Mouse (Mus musculus) frontal cortex, postnatal 14 days (tissue): ENCODE measurements around the gene Megf9.

Source experiments
- DNase-seq, 2 experiments: peaks; one replicate each; pipeline ENCODE4 v3.0.0; 2022; ENCODE audit warnings: low spot score in 2 of 2

Megf9 gene

DNA sequence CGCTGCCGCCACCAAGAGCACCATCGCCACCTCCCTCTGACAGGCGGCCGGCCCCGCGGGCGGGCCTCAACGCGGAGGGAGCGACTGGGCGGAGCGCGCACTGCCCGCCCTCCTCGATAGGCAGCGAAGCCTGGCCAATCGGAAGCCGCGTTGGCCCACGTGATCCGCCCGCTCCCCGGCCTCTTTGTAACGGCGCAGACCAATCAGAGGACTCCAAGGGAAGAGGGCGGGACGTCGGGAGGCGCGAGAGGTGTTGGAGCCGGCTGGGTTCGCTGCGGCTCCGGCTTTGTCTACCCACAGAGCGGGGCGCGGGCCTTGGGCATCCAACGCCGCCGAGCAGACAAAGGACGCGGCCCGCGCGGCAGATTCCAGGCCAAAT, at the start of gene Megf9:
TSS of gene Megf9 (minus strand) at position 105 of the 379 bp plus-strand sequence.
- DNase-seq, result peak; percentile 97 to 98

DNA sequence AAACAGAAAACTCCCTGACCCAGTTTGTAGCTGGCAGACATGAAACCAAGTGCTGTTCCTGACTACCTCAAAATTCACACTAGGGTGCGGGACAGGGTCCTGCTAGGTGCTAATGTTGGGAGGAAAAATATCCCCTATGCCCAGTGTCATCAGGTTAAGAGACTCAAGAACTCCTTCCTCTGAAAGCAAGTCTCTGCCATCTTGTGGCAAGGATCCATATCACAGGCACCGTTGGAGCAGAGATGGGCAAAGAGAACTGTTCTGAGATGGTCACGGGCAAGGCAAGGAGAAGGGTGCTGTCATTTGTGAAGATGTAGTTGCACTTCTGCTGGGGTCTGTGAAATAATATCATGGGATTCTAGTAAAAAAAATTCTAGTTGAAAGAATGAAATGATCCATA, 44.9 kb upstream of the Megf9 start:
- peak in 1 of 2 experiments; percentile 33 for DNase-seq

DNA sequence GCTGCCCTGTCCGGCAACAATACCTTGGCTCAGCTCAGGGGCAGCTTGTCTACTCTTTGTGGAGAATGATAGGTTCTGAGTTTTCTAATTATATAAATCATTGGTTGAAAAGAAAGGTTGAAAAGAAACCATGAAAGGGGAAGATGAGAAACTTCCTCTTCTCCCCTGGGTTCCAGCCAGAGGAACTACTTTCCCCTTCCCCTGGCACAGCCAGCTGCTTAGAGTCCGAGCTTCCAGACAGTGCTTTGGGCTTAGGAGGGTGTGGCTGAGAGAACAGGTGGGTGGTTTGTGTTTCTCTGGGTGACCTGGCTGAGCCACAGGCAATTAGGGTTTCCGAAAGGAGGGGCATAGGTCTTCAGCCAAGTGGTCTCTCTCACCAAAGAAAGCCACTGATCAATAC, 43.5 kb upstream of the Megf9 start:
- DNase-seq, result no peak

DNA sequence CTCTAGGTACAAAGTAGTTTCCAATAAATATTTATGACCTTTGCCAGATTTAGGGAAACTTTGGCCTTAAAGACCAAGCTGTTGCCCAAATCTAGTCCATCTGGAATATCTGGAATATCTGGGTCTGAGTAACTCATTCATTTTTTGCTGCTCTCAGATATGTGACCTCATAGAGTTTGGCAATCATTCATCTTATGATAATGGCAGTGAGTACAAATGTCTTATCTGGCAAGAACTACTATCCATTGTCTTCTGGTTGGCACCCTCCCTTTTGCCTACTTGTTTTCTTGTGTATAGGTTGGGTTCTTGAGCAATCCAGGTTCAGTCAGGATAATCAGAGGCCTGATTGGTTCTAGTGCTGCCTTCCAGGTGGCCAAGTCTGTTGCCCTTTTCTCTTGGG, 41.3 kb upstream of the Megf9 start:
- DNase-seq, result no peak

DNA sequence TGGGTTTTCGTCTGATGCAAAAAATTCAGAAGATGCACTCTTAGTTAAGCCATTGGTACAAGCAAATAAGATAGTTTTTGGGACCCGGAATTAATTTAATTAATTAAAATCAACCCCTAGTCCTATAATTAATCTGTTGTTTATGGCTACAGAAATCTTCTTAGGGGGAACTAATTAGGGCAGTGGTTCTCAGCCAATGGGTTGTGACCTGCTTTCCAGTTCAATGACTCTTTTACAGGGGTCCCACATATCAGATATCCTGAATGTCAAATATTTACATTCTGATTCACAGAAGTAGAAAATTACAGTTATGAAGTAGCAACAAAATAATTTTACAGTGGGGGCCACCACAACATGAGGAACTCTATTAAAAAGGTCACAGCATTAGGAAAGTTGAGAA, 39.1 kb upstream of the Megf9 start:
- no peak for DNase-seq

DNA sequence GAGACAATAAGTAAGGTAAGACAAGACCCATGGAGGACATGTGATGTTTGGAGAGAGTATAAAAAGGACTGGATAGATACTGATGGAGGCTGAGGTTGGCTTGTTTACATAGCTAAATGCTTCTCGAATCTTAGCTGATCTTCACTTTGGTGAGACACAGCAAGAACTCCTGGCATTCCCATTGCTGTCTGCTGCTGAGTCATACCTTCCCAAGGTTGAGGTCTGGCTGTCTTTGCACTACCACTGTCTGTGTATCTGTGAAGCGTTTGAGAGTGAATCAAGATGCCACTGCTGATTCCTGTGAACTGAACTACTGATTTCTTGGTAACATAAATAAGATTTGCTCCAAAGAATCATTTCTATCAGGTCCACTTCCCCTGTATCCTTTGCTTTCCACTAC, 19.1 kb upstream of the Megf9 start:
- DNase-seq, result no peak

DNA sequence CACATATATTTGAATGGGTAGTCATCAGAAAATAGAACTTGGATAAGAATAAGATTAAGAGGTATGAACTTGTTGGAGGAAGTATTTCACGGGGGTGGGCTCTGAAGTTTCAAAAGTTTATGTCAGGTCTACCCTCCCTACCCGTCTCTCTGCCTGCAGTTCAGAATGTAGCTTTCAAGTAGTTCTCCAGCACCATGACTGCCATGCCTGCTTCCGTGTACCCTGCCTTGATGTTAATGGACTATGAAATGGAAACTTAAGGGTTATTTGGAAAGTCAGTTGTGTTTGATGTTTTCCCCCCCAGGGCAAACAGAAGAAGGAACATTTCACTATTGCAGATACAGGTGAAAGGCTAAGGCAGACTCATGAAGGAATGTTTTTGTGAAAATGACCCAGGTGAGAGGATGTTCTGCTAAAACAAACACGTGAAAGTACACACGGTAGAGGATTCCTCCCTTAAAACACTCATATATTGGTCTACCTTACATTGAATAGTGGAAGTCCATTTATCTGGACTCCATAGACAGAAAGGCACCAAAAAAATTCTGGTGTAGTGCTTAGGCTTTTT, 18.5 kb upstream of the Megf9 start:
- DNase-seq, result no peak

DNA sequence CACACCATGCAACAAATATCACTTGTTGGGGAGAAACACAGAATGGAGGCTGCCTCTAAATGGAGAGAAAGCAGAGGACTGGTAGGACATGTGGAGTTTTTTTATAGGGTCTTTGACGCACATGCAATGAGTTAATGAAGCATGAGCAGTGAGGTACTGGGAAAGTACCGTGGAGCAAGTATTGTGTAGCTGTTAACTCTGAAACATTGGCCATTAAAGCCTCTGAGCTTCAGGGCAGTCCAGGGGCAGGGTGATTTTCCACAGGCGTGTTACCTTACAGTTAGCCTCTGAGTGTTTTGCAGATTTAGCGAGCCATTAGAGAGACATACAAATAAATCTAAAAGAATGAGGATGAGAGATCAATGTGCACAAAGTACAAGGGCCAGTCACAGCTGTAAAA, 17.3 kb upstream of the Megf9 start:
- DNase-seq, result no peak

DNA sequence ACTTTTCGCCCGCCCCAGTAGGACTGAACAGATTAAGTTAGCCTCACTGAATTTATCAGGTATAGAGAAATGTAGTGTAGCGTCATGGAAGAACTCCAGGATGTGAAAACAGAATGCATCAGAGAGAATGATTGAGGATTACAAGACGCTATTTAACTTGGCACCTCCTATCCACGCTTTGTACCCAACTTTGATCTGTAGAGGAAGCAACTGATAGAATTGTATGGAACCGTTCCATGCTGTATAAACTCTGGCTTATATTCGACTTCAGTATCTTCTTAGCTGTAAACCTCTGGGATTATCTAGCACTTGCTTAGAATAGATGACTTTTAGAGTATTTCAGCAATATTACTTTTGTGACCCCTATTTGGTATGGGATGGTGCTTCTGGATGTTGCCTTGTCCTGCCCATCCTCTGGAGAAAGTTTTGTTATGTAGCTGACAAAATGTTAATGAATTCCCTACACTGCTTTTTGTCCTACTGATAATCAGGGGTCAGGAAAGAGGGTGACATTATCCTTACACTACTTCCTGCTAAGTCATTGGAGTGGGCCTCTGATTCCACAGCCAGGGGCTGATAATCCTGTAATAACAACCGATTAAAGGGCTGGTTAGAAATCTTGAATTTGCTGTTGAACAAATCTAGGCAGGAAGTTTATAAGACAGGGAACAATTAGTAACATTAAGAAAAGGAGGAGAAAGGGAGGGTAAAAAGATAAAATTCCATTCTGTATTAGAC, 12.8 kb upstream of the Megf9 start:
- DNase-seq, result no peak

DNA sequence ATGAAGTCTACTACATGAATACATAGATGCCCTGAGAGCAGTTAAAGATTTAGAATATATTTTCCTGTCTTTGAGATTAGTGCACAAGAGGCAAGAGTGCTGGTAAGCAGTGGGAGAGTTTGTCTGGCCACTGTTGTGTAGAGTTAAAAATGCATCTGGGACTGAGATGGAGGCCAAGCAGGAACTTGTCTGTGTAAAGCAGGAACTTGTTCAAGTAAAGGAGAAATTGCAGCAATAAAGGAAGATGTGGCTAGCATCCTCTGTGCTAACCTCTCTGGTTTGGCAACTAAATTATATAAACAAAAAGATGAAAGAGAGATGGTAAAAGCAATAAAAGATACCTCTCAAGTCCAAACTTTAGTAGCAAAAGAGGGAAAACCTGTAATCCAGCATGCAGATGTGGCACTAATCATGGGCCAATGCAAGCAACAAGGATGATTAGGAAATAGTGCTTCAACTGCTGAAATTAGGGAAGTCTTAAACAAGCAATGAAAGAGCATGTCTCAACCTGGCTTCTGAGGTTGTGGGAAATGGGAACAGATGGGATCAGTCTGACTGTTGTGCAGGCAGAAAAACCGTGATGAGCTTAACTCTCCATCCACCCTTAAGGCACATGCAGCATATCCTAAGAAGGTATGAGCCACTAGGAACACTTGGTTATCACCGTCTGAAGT, 11.2 kb upstream of the Megf9 start:
- DNase-seq, result no peak

DNA sequence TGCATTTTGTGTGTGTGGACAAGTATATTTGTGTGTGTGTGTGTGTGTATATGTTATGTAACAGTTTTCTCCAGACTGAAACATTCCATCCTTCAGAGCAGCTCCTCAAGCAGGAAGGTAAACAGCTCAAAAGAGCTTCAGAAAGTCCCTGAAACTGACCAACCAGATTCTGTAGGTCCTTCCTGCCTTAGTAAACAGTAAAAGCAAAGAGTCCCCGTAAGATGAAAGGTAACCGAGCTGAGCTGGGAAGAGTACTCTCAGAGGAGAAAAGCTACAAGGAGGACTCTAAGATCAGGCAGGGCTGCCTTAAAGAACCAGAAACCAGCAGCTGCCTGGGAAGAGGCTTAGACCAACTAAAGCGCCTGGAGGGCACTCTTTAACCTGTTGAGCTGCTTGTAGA, 9.6 kb upstream of the Megf9 start:
- no peak for DNase-seq

DNA sequence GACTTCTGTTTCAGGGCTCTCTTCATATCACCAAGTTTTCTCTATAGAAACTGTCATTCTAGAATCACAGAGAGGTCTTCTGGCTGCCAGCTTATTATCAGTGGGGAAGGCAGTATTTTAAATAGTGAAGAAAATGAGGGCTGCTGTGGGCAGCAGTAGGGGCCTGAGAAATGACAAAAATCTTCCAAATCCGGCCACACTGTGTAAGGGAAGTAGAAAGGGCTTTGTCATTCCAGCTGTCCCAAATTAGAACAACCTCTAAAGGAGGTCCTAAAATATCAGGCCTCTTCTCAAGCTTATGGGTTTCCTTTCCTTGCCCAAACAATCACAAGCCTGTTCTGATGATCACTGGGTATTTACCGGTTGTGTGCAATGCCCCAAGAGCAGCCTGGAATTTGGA, 7.6 kb upstream of the Megf9 start:
- DNase-seq, result no peak

DNA sequence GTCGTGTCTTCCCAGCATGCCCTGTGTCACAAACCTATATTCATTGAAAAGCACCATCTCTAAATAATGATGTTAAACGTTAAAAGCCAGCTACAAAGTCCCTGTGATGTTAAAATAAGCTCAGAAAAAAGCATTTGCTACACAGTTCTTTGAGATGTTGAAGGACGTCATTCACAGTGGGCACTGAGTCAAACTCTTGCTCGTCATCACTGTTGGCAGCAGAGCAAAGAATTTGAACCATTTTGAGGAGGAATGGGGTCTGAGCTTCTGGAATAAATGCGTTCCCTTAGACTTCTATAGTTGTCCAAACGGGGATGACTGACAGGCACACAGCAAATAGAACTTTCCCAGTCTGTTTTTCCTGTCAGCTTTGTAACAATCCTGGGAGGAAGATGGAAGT, 5.9 kb upstream of the Megf9 start:
- DNase-seq, result no peak

DNA sequence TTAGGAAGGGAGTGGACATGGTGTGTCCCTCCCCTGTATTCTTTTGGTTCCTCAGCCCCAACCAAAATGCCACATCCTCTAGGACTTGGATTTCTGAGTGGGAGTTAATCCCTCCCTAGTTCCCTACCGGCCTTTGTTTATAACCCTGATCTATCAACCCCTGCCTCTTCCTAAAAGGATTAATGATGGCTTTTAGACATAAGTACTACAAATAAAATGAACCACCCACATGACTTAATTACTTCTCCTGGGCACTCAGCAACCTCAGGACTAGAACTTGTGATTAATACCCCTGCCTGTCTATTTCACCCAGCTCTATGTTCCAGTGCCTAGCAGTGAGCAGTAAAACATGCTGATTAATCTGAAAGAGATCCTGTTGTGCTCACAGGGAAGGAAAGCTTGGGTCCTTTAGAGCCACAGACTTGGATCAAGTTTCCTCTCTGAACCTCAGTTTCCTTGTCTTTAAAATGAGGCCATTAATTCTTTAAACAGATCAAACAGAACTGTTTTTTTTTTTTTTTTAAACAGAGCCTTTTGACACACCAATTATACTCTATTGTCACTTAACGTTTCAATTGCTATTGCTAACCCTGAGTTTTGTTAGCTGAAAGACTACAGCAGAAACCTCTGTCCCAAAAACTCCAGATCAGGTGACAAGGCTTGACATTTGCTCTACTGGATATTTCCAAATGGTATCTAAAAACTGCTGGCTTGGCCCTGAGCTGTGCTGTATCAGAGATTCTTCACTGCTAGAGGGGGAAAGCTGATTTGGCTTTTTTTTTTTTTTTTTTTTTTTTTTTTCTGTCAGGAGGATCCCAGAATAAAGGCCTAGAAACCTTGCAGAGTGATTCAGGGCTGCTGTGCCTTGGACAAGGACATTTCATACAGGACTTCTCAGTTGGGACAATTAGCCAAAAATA, 2.1 kb upstream of the Megf9 start:
- no peak for DNase-seq

DNA sequence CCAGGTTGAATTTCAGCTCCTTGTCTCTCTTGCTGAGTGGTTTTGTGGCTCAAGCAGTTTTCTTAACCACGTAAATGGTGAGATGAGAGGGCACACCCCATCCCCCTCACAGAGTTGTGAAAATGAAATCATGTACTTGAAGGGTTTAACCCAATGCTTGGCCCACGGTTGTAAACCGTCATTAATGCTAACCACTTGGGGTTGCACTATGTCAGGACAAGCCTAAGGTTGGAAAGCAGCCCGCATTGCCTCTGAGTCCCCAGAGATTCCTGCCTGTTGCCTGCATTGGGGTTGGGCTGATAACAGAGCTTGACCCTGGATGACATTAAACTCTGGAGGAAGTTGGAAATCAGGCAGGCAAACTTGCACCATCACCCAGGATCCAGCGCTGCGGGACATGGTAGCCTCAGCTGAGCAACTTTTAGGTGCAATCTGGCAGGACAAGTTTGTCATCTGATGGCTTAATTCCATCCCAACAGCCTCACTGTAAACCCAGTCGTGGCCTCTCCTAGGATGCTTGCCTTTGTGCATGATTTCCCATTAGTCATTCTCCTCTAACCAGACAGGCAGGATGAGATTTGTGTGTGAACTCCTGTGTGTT, 1.0 kb upstream of the Megf9 start:
- peak; percentile 4 to 14 for DNase-seq

DNA sequence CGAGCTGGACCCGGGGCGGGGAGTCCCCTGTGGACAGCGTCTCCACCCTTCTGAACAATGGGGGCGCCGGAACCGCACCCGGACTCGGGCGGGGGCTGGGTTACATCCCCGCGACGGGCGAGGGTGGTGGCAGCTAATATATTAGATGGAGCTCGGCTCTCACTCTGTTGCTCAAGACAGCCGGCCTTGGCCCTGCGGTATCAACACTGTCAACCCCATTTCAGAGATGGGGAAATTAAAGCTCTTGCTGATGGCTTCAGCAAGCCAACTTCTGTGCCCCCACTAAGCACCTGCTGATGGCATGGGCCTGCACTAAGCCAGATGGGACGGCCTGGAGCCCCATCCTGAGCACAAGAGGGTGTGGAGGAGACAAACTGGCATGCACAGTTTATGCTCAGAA, 494 bp upstream of the Megf9 start:
- DNase-seq, result no peak

DNA sequence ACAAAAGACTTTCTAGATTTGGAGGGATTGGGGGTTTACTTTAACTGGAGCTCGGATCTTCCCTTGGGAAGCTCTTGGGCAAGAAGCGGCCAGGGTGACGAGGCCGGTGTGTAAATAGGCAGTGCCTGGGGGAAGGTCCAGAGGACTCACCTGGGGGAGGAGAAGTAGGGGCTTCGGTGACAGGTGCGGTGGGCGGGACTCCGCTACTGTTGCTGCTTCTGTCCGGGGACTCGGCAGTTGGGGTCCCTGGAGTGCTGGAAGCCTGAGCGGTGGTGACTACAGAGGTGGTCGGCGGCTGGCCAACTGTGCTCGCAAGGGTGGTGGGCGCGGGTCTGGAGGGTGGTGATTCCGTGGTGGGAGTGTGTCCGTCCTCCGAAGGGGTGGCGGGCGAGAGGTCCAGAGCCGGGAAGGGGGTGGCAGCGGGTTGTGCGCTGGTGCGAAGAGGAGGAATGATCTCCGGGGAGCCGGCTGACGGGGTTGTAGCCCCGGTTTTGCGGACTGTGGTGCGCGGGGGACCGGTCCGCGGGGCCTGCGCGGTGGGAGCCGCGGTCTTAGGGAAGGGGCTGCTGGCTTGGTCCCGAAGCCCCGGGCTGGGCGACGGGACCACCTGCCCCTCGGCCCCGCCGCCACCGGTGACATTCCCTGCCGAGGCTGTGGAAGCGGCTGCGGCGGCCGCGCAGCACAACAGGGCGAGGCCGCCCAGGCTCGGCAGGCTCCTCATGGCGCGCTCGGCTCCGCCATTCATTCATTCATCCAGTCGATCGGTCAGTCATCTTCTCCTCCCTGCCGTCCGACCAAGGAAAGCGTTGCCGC, 511 bp downstream of the Megf9 start:
- DNase-seq, result peak; percentile 28 to 35

DNA sequence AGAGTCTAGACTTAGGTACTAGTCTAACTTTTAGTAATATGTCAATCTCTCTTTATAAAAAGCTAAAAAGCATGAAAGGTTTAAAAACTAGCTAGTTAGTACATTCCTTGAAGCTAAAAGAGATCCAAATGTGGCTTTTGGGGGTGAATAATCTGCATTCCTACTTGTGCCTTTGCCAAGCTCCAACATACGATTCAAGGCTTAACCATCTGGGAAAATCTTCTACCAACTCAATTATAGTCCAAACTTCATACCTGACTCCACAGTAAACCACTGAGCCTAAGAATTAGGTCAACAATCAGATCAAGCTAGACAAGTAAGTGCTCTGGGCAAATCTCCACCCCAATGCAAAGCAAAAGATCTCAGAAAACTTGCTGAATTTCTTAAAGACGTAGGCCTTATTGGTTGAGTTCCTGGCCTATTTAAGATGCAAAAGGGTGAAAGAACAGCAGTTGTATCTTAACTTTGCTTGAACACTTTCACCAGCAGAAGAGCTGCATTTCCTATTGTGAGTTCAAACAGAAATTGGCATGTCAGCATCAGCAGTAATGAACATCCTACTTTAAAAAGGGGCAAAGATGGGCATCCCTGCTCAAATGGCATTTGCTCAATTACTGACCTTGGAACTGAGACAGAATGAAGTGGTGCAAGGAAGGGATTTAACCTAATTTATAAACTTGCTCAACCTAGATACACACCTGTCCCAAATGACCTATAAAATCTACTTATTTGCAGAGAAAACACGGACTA, 1.6 kb downstream of the Megf9 start:
- no peak for DNase-seq

DNA sequence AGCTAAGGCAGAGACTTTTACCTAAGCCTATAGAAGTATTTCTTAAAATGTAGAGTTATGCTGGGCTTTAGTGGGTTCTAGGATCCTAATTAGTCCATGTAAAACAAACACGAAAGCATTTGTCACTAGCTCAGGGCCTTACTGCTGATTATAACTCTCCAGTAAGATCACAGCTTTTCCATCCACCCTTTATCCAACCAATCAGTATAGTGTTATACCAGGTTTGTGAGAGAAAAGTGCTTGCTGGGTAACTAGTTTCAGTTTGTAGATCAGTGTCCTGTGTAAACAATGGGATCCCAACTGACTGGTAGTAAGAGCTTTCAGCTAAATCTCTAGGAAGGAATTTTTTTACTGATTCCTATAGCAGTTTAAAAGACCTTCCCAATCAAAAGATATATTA, 3.8 kb downstream of the Megf9 start:
- no peak for DNase-seq

DNA sequence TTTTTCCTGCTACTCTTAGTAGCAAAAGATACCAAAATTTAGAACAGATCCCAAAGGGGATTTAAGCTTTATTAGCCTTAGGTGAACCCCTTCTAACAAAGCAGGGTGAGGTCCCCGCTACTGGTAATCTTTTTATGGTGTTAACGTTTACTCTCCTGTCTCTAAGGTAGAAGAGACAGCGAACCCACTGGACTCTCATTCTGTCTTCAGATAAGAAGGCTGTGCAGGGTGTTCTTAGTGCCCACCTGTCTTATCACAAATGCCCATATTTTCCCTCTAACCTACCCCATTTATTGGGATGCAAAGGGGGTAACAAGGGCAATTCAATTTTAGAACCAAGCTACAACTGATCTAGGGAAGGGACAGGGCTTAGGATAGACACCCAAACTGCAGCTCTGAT, 6.2 kb downstream of the Megf9 start:
- no peak for DNase-seq
